Mouse (Mus musculus) heart, adult 9 months (tissue): ENCODE measurements at regions not wholly inside any gene's neighbourhood (a gene's known extent, or its start where the extent isn't known, plus 50 kb on each side); places are given as distances from the start of the nearest gene placed in this dataset.

ENCODE experiments used
- DNase-seq, 2 experiments: peaks; one replicate each; pipeline ENCODE4 v3.0.0; 2022; ENCODE audit warnings: low spot score in 2 of 2

GRCm38 (mm10) chr17:48789846-48790245 is 142.3 kb upstream of the Lrfn2 start:
- no peak for DNase-seq

GRCm38 (mm10) chr17:48790526-48790925 is 141.7 kb upstream of the Lrfn2 start:
- DNase-seq = no peak

GRCm38 (mm10) chr17:48792954-48793353 is 139.2 kb upstream of the Lrfn2 start:
- DNase-seq = no peak

GRCm38 (mm10) chr17:48795773-48796172 is 136.4 kb upstream of the Lrfn2 start:
- no peak for DNase-seq

GRCm38 (mm10) chr17:48798196-48798595 is 134.0 kb upstream of the Lrfn2 start:
- no peak for DNase-seq

GRCm38 (mm10) chr17:48802673-48803072 is 129.5 kb upstream of the Lrfn2 start:
- DNase-seq = no peak

- no peak for DNase-seq
Observed at GRCm38 (mm10) chr17:48807905-48808304, 124.3 kb upstream of the Lrfn2 start.

GRCm38 (mm10) chr17:48814753-48815504 is 117.2 kb upstream of the Lrfn2 start:
- no peak for DNase-seq

GRCm38 (mm10) chr17:48816588-48817324 is 115.4 kb upstream of the Lrfn2 start:
- peak; percentile 45 to 67 for DNase-seq

- no peak for DNase-seq
Observed at GRCm38 (mm10) chr17:48817551-48817950, 114.6 kb upstream of the Lrfn2 start.

- DNase-seq = no peak
Observed at GRCm38 (mm10) chr17:48819703-48820102, 112.5 kb upstream of the Lrfn2 start.

GRCm38 (mm10) chr17:48822101-48822876 is 109.9 kb upstream of the Lrfn2 start:
- no peak for DNase-seq

- DNase-seq = no peak
Observed at GRCm38 (mm10) chr17:48823921-48824320, 108.3 kb upstream of the Lrfn2 start.

- DNase-seq = no peak
Observed at GRCm38 (mm10) chr17:48825212-48825913, 106.8 kb upstream of the Lrfn2 start.

GRCm38 (mm10) chr17:48838297-48838979 is 93.7 kb upstream of the Lrfn2 start:
- DNase-seq = no peak

- no peak for DNase-seq
Observed at GRCm38 (mm10) chr17:48847890-48848289, 84.3 kb upstream of the Lrfn2 start.

- DNase-seq = no peak
Observed at GRCm38 (mm10) chr17:48850910-48851309, 81.3 kb upstream of the Lrfn2 start.

GRCm38 (mm10) chr17:48858891-48859290 is 73.3 kb upstream of the Lrfn2 start:
- no peak for DNase-seq

- no peak for DNase-seq
Observed at GRCm38 (mm10) chr17:48870443-48870842, 61.7 kb upstream of the Lrfn2 start.

- no peak for DNase-seq
Observed at GRCm38 (mm10) chr17:48877505-48877904, 54.7 kb upstream of the Lrfn2 start.

GRCm38 (mm10) chr17:48880590-48880989 is 51.6 kb upstream of the Lrfn2 start:
- no peak for DNase-seq
